Mouse (Mus musculus) embryonic fibroblast, embryonic 13.5 days (primary cell): ENCODE results near the gene Pacrg. TPM values are rescaled to one million over a fixed set of nuclear protein-coding genes. Genes with fewer than 3 reads are reported as not detected.

Source experiments
- H3K27ac ChIP-seq: 2 replicates; pipeline ENCODE4 v1.5.1; 2012; ENCODE audit warnings: low read length, control low read depth, inconsistent platforms; ENCODE audit not compliant: insufficient read depth
- H3K4me1 ChIP-seq: 2 replicates; pipeline ENCODE4 v1.6.1; 2011; ENCODE audit warnings: low read length; ENCODE audit not compliant: control insufficient read depth, insufficient read depth
- H3K4me3 ChIP-seq: 2 replicates; pipeline ENCODE4 v1.5.1; 2011; ENCODE audit warnings: mild to moderate bottlenecking, control low read depth, low read length; ENCODE audit not compliant: insufficient read depth
- CTCF ChIP-seq: IDR thresholded peaks from 2 replicates; pipeline ENCODE4 v1.5.1; 2011; ENCODE audit warnings: mild to moderate bottlenecking, control low read depth, low read length, moderate library complexity, borderline replicate concordance; ENCODE audit not compliant: insufficient read depth
- POLR2A ChIP-seq: IDR thresholded peaks from 2 replicates; pipeline ENCODE4 v1.6.1; 2011; ENCODE audit warnings: low read depth, mild to moderate bottlenecking, control low read depth, low read length, moderate library complexity
- polyA plus RNA-seq: library from polyadenylated mRNA; stranded (reverse); fragments of >200 nt; gene quantifications from 2 replicates; pipeline ENCODE4 v1.2.4, GENCODE M21; 2011; ENCODE audit warnings: low read depth; ENCODE audit not compliant: missing spikeins, insufficient read length

Gene Pacrg
- polyA plus RNA-seq, 1 experiment: 0.58 TPM

- Histone ChIP-seq H3K27ac (no peak overlapping the region), H3K4me3 (no peak overlapping the region), H3K4me1 (no peaks in the 10 kb centered on the region)
- no peak for TF ChIP-seq POLR2A
- TF ChIP-seq CTCF: no peak
Observed at GRCm38 (mm10) chr17:10562871-10563270, 277.2 kb downstream of the Pacrg start.

- Histone ChIP-seq H3K4me1 (no peaks in the 10 kb centered on the region), H3K27ac (no peak overlapping the region), H3K4me3 (no peak overlapping the region)
- no peak for TF ChIP-seq CTCF
- TF ChIP-seq POLR2A: no peak
Observed at GRCm38 (mm10) chr17:10560053-10560452, 280.1 kb downstream of the Pacrg start.

- Histone ChIP-seq H3K4me1 (no peaks in the 10 kb centered on the region), H3K27ac (no peak overlapping the region), H3K4me3 (no peak overlapping the region)
- TF ChIP-seq POLR2A (no peak), CTCF (no peak)
Observed at GRCm38 (mm10) chr17:10558671-10559070, 281.4 kb downstream of the Pacrg start.

GRCm38 (mm10) chr17:10552295-10553056, 287.6 kb downstream of the Pacrg start:
- Histone ChIP-seq H3K4me1 (peaks cover 3% of the 10 kb centered on the region; the same call in 1 of the 2 replicates), H3K4me3 (no peak overlapping the region), H3K27ac (no peak overlapping the region)
- TF ChIP-seq CTCF: no peak

- Histone ChIP-seq H3K27ac (no peak overlapping the region), H3K4me1 (peaks cover 3% of the 10 kb centered on the region; the same call in 1 of the 2 replicates), H3K4me3 (no peak overlapping the region)
- TF ChIP-seq CTCF (no peak), POLR2A (no peak)
Observed at GRCm38 (mm10) chr17:10550781-10551520, 289.2 kb downstream of the Pacrg start.

- TF ChIP-seq CTCF (no peak), POLR2A (no peak)
- Histone ChIP-seq H3K4me1 (peaks cover 3% of the 10 kb centered on the region; the same call in 1 of the 2 replicates), H3K27ac (no peak overlapping the region), H3K4me3 (no peak overlapping the region)
Observed at GRCm38 (mm10) chr17:10549825-10550224, 290.3 kb downstream of the Pacrg start.

- no peak overlapping the region for H3K4me3 ChIP-seq
- no peak overlapping the region for H3K27ac ChIP-seq
- H3K4me1 ChIP-seq: peaks cover 3% of the 10 kb centered on the region; the same call in 1 of the 2 replicates
- TF ChIP-seq CTCF (no peak), POLR2A (no peak)
Observed at GRCm38 (mm10) chr17:10548969-10549368, 291.1 kb downstream of the Pacrg start.

- no peak overlapping the region for H3K27ac ChIP-seq
- no peaks in the 10 kb centered on the region for H3K4me1 ChIP-seq
- no peak for TF ChIP-seq CTCF
- TF ChIP-seq POLR2A: no peak
- H3K4me3 ChIP-seq: no peak overlapping the region
Observed at GRCm38 (mm10) chr17:10540772-10541171, 299.3 kb downstream of the Pacrg start.

- Histone ChIP-seq H3K4me3 (no peak overlapping the region), H3K27ac (no peak overlapping the region), H3K4me1 (no peaks in the 10 kb centered on the region)
- TF ChIP-seq POLR2A (no peak), CTCF (no peak)
Observed at GRCm38 (mm10) chr17:10534206-10534605, 305.9 kb downstream of the Pacrg start.

GRCm38 (mm10) chr17:10533461-10533860, 306.6 kb downstream of the Pacrg start:
- no peak for TF ChIP-seq CTCF
- no peak for TF ChIP-seq POLR2A
- Histone ChIP-seq H3K27ac (no peak overlapping the region), H3K4me1 (no peaks in the 10 kb centered on the region), H3K4me3 (no peak overlapping the region)
